Mouse (Mus musculus): ENCODE data around the gene Lrrc58.
A peak's percentile ranks its signal among the peaks of the same experiment; 100 is the strongest.

Lrrc58 gene

DNA sequence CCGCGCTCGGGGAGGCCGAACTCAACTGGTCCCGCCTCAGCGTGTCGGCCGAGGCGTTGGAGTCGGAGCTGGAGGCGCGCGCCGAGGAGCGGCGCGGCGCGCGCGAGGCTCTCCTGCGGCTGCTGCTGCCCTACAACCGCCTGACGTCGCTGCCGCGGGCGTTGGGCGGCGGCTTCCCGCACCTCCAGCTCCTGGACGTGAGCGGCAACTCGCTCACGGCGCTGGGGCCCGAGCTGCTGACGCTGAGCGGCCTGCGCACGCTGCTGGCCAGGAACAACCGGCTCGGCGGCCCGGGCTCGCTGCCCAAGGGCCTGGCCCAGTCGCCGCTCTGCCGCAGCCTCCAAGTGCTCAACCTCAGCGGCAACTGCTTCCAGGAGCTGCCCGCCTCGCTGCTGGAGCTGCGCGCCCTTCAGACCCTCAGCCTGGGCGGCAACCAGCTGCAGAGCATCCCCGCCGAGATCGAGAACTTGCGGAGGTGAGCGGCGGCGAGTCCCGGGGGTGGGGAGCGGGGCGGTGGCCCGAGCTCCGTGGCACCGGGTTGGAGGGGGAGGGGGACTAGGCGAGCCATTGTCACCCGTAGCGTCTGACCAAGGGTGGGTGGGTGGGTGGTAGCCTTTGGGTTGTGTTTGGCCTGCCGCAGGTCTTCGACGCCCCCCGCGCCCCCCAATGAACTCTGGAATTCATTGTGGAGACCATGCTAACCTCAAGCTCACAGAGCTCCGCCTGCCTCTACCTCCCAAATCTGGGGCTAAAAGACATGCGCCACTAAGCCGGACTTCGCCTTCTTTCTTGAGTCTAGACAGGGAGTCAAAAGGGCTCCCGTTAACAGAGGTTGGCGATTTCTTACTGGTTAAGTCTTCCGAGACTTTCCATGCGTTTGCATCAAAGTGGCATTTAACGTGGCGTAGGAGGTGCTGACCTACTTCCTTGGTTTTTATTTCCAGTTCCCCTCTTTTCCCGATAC is 599 bp downstream of the Lrrc58 start:
- peak; percentile 85 for DNase-seq (ENCODE audit: low read depth)

GRCm38 (mm10) chr16:37869470-37870231 is 1.5 kb downstream of the Lrrc58 start:
- DNase-seq (ENCODE audit: low read depth) = peak; percentile 39

GRCm38 (mm10) chr16:37871112-37871715 is 3.0 kb downstream of the Lrrc58 start:
- no peak for DNase-seq (ENCODE audit: low read depth)

DNA sequence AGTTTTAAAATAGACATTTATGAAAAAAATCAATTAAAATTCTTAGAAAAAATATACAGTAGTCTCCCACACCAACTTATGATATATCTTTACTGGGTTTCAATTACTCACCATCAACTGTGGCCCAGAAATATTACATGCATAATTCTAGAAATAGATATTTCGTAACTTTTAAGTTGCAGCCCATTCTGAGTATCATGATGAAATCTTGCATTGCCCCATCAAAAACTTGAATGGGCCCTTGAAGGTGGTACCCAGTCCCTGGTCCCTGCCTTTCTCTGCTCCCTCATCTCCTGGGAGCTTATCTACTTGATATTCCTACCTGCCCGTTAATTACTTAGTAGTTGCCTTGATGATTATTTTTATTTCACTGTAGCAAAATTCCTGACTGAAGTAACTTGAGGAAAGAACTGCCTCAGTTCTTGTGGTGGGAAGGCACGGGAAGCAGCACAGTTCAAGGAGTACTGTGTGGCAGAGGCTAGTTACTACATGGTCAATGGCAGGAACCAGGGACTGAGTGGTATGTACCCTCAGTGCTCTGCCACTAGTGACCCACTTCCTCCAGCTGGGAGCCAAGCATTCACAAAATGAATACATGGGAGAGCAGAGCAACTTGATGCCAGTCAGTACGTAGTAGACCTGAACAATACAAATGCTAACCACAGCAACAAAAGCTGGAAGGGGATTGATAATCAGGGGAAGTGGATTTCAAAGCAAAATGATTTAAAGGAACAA is 6.5 kb downstream of the Lrrc58 start:
- no peak for DNase-seq (ENCODE audit: low read depth)

DNA sequence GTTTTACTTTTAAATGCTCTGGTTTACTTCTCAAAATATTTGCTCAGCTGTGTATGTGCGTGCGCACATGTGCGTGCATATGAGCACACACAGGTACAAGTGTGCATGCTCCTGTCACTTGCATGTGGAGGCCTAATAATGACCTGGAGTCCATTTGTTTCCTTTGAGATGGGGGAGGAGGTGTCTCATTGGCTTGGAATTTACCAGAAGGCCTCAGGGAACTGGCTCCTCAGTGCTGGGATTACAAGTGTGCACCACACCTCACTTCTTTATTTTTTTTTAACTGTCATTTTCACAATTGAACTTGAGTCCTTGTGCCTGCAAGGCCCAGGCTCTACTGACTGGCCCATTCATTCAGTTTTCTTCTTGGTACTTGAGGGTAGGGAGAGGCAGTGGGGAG is 9.2 kb downstream of the Lrrc58 start:
- no peak for DNase-seq (ENCODE audit: low read depth)

DNA sequence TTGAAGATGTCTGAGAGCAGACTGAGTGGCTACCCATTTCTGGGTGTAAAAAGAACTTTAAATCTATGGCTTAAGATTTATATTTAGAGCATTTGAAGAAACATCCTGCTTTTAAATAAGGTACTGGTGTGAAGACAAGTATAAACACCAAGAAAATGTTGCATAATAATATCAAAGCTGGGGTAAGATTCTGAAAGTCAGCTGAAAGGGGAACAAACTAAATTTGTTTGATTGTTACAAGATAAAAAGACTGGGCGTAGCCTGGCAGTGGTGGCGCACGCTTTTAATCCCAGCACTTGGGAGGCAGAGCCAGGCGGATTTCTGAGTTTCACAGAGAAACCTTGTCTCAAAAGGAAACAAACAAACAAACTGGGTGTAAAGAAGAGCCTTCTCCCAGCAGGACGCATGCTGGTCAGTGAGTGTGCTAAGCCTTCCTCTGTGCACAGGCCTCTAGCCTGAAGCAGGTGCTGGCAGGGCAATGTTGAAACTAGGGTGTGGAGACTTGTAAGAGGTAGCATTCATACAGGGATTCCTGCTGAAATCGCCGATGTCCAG is 10.8 kb downstream of the Lrrc58 start:
- DNase-seq (ENCODE audit: low read depth) = no peak

DNA sequence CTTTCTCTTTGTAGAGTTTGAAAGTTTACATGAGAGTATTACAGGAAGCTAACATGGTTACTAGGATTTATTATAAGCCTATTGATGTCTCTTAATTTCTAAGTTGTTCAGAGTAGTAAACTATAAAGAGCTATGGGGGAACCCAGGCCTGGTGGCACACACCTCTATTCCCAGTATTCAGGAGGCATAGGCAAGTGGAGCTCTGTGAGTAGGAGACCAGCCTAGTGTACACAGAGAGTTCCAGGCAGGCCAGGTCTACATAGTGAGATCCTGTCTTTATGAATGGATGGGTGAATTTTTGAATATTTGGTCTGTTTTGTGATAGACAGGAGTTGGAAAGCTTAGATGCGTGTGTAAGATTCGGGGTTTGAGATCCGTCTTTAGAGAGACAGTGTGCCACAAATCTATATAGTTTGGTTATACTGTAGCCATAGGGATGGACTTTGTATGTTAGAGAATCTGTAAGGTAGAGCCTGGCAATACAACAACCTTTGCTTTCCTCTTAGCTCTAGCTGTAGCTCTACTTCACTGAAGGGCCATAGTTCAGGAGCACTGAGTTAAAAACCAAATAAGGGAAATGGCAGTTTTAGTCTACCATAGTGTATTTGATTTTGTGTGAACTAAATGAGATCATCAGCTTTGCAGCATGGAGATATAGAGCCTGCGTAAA is 11.7 kb downstream of the Lrrc58 start:
- DNase-seq (ENCODE audit: low read depth) = no peak

DNA sequence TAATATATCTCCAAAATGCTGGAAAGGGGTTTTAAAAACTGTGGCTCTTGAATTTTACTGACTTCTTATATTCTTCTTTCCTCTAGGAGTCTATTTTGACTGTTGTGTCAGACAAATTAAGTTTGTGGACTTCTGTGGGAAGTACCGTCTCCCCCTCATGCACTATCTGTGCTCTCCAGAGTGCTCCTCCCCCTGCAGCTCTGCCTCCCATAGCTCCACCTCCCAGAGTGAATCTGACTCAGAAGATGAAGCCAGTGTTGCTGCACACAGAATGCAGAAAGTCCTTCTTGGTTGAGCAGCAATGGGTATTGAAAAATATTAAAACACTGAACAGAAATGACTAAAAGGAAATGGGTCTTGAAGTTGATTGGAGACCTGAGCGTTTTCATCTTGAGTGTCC is 13.0 kb downstream of the Lrrc58 start:
- DNase-seq (ENCODE audit: low read depth) = no peak

GRCm38 (mm10) chr16:37888986-37889385 is 20.8 kb downstream of the Lrrc58 start:
- DNase-seq (ENCODE audit: low read depth) = no peak

DNA sequence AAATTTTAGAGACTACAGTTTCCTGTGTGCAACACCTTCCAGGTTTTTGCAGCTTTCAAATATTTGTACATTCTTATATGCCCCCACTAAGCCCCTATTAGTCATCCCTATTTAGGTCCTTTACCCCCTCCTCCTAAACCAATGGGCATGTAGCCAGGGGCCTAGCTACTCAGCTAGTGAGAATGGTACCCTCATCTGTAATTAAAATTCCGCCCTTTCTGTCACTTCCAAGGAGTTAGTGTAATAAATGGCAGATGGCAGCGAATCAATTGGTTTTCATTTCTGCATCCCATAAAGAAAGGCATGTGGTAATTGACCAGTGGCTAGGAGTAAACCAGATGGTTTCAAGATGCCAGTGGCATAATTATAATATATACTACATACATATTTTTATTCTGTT is 24.5 kb downstream of the Lrrc58 start:
- DNase-seq (ENCODE audit: low read depth) = no peak

- no peak for DNase-seq (ENCODE audit: low read depth)
Measured at GRCm38 (mm10) chr16:37893381-37893780, 25.2 kb downstream of the Lrrc58 start.

DNA sequence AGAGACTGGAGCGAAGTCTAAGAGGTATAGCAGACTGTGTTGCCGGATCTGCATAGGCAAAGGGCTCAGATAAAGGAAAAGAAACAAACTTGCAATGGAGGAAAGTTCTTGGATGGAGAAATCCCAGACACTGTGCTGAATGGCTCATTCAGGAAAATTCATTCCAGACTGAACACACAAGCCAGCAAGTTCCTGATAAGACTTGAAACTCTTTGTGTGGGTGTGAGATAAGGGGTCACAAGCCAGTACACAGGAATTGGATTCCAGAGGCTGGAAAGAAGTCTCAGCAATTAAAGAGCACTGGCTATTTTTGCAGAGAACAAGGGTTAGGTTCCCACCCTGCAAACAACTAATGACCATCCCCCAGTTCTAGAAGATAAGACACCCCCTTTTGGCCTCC is 25.8 kb downstream of the Lrrc58 start:
- no peak for DNase-seq (ENCODE audit: low read depth)

DNA sequence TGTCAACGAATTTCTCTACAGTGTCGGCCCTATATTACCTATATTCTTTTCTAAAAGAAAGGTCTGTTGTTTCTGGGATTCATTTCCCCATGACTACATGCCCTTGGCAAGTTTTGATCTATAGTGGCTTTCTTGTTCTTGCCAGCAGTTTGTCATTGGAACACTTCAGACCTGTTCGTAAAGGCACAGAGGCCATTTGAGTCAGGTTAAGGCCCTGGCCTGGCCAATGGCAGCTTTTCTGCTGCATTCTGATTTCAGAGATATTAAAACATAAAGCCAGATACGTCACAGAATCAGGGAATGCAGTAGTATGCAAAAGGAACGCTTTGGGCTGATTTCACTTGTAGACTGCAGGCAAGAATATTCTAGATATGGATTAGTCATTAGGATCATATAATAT is 30.6 kb downstream of the Lrrc58 start:
- no peak for DNase-seq (ENCODE audit: low read depth)

- DNase-seq (ENCODE audit: low read depth) = no peak
Measured at GRCm38 (mm10) chr16:37899357-37899756, 31.2 kb downstream of the Lrrc58 start.

DNA sequence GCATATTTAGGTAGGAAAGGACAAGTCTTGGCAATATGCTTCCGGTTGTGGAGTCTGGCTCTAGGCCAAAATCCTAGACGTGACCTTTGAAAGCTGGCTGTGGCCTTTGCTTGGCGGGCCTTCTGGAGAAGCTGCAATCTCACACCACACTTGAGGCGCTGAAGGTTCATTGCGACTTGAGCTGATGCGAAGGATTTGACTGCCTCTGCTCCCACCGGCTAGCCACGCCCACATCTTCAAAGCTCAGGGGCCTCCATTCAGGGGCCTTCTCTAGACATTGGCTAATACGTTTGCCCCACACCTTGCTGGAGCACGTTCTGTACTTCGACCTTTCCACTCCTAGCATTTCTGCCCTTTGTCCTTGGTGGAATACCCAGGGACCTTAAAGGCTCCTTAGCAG is 33.1 kb downstream of the Lrrc58 start:
- DNase-seq (ENCODE audit: low read depth) = no peak

GRCm38 (mm10) chr16:37906456-37906855 is 38.3 kb downstream of the Lrrc58 start:
- DNase-seq (ENCODE audit: low read depth) = no peak

DNA sequence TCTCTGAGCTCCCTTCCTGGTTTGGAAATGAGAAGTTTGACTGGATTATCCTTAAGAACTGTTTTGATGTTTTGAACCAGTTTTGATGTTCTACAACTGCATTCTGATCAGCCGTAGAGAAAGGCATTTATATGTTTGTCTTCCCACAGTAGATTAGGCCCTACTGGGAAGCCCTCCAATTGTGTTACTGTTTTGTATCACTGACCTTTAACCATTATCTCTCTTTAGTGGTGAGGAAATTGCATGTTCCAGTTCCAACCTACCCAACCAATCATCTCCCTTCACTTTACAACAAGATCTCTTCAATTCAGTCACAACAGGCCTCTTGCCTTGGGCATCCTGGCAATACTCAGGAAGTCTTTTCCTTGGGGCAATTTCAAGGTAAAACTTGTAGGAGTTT is 42.9 kb downstream of the Lrrc58 start:
- DNase-seq (ENCODE audit: low read depth) = no peak

GRCm38 (mm10) chr16:37916138-37916817 is 48.1 kb downstream of the Lrrc58 start, which contains the start of gene Gpr156:
Gpr156 (plus strand) TSS chr16:37916496.
- DNase-seq (ENCODE audit: low read depth) = no peak

GRCm38 (mm10) chr16:37916818-37917201 is 48.6 kb downstream of the Lrrc58 start:
- no peak for DNase-seq (ENCODE audit: low read depth)

GRCm38 (mm10) chr16:37919000-37919399 is 50.8 kb downstream of the Lrrc58 start:
- no peak for DNase-seq (ENCODE audit: low read depth)

Data from naive thymus-derived CD4-positive, alpha-beta T cell, adult 2 months (primary cell).